Mouse (Mus musculus): ENCODE results near the gene Spin1. TPM values are rescaled to one million over a fixed set of nuclear protein-coding genes. Genes with fewer than 3 reads are reported as not detected.

Spin1 gene
- total and polyA plus RNA-seq, 2 experiments from 2014 or later: 158 to 214 TPM

GRCm38 (mm10) chr13:51184896-51185295, 84.2 kb downstream of the Spin1 start:
- no peaks in the 10 kb centered on the region for H3K27me3 ChIP-seq (ENCODE audit: insufficient read depth, low read length)
- no peak overlapping the region for H3K4me3 ChIP-seq (ENCODE audit: low read depth, low read length)
- H3K4me1 ChIP-seq (ENCODE audit: insufficient read depth, low read length): no peaks in the 10 kb centered on the region
- no peaks in the 10 kb centered on the region for H3K36me3 ChIP-seq (ENCODE audit: insufficient read depth, low read length)
- DNase-seq (ENCODE audit: low spot score): no peak
- ATAC-seq (ENCODE audit: low FRiP score): no peak
- no peak for TF ChIP-seq CTCF (IDR thresholded peaks at IDR 0.05)
- no peak overlapping the region for H3K9ac ChIP-seq (replicated peaks; ENCODE audit: low read length, poor library complexity, severe bottlenecking)
- WGBS: 81% methylated on average over 3 of the region's 3 CpGs
- no peaks in the 10 kb centered on the region for H3K9me3 ChIP-seq (ENCODE audit: low read length)
- H3K27ac ChIP-seq (ENCODE audit: low read depth, low read length): no peak overlapping the region
- no peak overlapping the region for H3K4me2 ChIP-seq (ENCODE audit: low read depth, low read length, poor library complexity, severe bottlenecking)

GRCm38 (mm10) chr13:51190336-51190735, 89.7 kb downstream of the Spin1 start:
- 63% methylated on average over 3 of the region's 3 CpGs for WGBS

GRCm38 (mm10) chr13:51191416-51192140, 90.9 kb downstream of the Spin1 start:
- Histone ChIP-seq H3K4me2 (ENCODE audit: low read depth, low read length, poor library complexity, severe bottlenecking) (no peak overlapping the region), H3K4me3 (ENCODE audit: low read depth, low read length) (no peak overlapping the region), H3K4me1 (ENCODE audit: insufficient read depth, low read length) (no peaks in the 10 kb centered on the region), H3K27me3 (ENCODE audit: insufficient read depth, low read length) (no peaks in the 10 kb centered on the region), H3K27ac (ENCODE audit: low read depth, low read length) (no peak overlapping the region), H3K9me3 (ENCODE audit: low read length) (no peaks in the 10 kb centered on the region), H3K36me3 (ENCODE audit: insufficient read depth, low read length) (no peaks in the 10 kb centered on the region), H3K9ac (replicated peaks; ENCODE audit: low read length, poor library complexity, severe bottlenecking) (no peak overlapping the region)
- peak; percentile 36; the same call in 1 of the 2 replicates for TF ChIP-seq CTCF (IDR thresholded peaks at IDR 0.05)
- DNase-seq (ENCODE audit: low spot score): no peak
- WGBS: 88% methylated on average over 6 of the region's 6 CpGs
- ATAC-seq (ENCODE audit: low FRiP score): no peak

More at GRCm38 (mm10) chr13:51190336-51190735, 89.7 kb downstream of the Spin1 start:
- no peaks in the 10 kb centered on the region for H3K9me3 ChIP-seq (ENCODE audit: low read length)
- H3K4me3 ChIP-seq (ENCODE audit: low read depth, low read length): no peak overlapping the region
- no peak for DNase-seq (ENCODE audit: low spot score)
- no peak for TF ChIP-seq CTCF (IDR thresholded peaks at IDR 0.05)
- H3K9ac ChIP-seq (replicated peaks; ENCODE audit: low read length, poor library complexity, severe bottlenecking): no peak overlapping the region
- no peaks in the 10 kb centered on the region for H3K4me1 ChIP-seq (ENCODE audit: insufficient read depth, low read length)
- H3K4me2 ChIP-seq (ENCODE audit: low read depth, low read length, poor library complexity, severe bottlenecking): no peak overlapping the region
- no peaks in the 10 kb centered on the region for H3K36me3 ChIP-seq (ENCODE audit: insufficient read depth, low read length)
- ATAC-seq (ENCODE audit: low FRiP score): no peak
- H3K27me3 ChIP-seq (ENCODE audit: insufficient read depth, low read length): no peaks in the 10 kb centered on the region
- H3K27ac ChIP-seq (ENCODE audit: low read depth, low read length): no peak overlapping the region

GRCm38 (mm10) chr13:51193893-51194292, 93.2 kb downstream of the Spin1 start:
- Histone ChIP-seq H3K27ac (ENCODE audit: low read depth, low read length) (no peak overlapping the region), H3K27me3 (ENCODE audit: insufficient read depth, low read length) (no peaks in the 10 kb centered on the region), H3K4me3 (ENCODE audit: low read depth, low read length) (no peak overlapping the region), H3K9ac (replicated peaks; ENCODE audit: low read length, poor library complexity, severe bottlenecking) (no peak overlapping the region), H3K4me2 (ENCODE audit: low read depth, low read length, poor library complexity, severe bottlenecking) (no peak overlapping the region), H3K4me1 (ENCODE audit: insufficient read depth, low read length) (no peaks in the 10 kb centered on the region), H3K9me3 (ENCODE audit: low read length) (no peaks in the 10 kb centered on the region), H3K36me3 (ENCODE audit: insufficient read depth, low read length) (no peaks in the 10 kb centered on the region)
- ATAC-seq (ENCODE audit: low FRiP score): no peak
- no peak for DNase-seq (ENCODE audit: low spot score)
- no peak for TF ChIP-seq CTCF (IDR thresholded peaks at IDR 0.05)
- 91% methylated on average over 15 of the region's 15 CpGs for WGBS

GRCm38 (mm10) chr13:51197699-51198098, 97.0 kb downstream of the Spin1 start:
- ATAC-seq (ENCODE audit: low FRiP score): no peak
- no peak for TF ChIP-seq CTCF (IDR thresholded peaks at IDR 0.05)

GRCm38 (mm10) chr13:51198186-51198585, 97.5 kb downstream of the Spin1 start:
- TF ChIP-seq CTCF (IDR thresholded peaks at IDR 0.05): no peak
- Histone ChIP-seq H3K4me1 (ENCODE audit: insufficient read depth, low read length) (no peaks in the 10 kb centered on the region), H3K4me3 (ENCODE audit: low read depth, low read length) (no peak overlapping the region), H3K9me3 (ENCODE audit: low read length) (no peaks in the 10 kb centered on the region), H3K36me3 (ENCODE audit: insufficient read depth, low read length) (no peaks in the 10 kb centered on the region), H3K4me2 (ENCODE audit: low read depth, low read length, poor library complexity, severe bottlenecking) (no peak overlapping the region), H3K9ac (replicated peaks; ENCODE audit: low read length, poor library complexity, severe bottlenecking) (no peak overlapping the region), H3K27ac (ENCODE audit: low read depth, low read length) (no peak overlapping the region), H3K27me3 (ENCODE audit: insufficient read depth, low read length) (no peaks in the 10 kb centered on the region)
- ATAC-seq (ENCODE audit: low FRiP score) (no peak), DNase-seq (ENCODE audit: low spot score) (peak; percentile 21)
- 76% methylated on average over 5 of the region's 5 CpGs for WGBS

More at GRCm38 (mm10) chr13:51197699-51198098, 97.0 kb downstream of the Spin1 start:
- WGBS: 93% methylated on average over 3 of the region's 3 CpGs
- Histone ChIP-seq H3K9ac (replicated peaks; ENCODE audit: low read length, poor library complexity, severe bottlenecking) (no peak overlapping the region), H3K36me3 (ENCODE audit: insufficient read depth, low read length) (no peaks in the 10 kb centered on the region), H3K4me1 (ENCODE audit: insufficient read depth, low read length) (no peaks in the 10 kb centered on the region), H3K9me3 (ENCODE audit: low read length) (no peaks in the 10 kb centered on the region), H3K4me2 (ENCODE audit: low read depth, low read length, poor library complexity, severe bottlenecking) (no peak overlapping the region), H3K27ac (ENCODE audit: low read depth, low read length) (no peak overlapping the region), H3K4me3 (ENCODE audit: low read depth, low read length) (no peak overlapping the region), H3K27me3 (ENCODE audit: insufficient read depth, low read length) (no peaks in the 10 kb centered on the region)
- no peak for DNase-seq (ENCODE audit: low spot score)

Other genes with a start within 250 kb of the Spin1 start
- gene Nxnl2, start 70.1 kb downstream of the Spin1 start, total RNA-seq (2014; rRNA removed): 3.4 and 6.7 TPM in 2 replicates
- gene Nxnl2, start 70.1 kb downstream of the Spin1 start, polyA plus RNA-seq (2015; fragmentation: Nextera tagmentation; extraction: Ambion mirVana): 8.3 and 9.3 TPM in 2 replicates

Measured in midbrain, postnatal 0 days (tissue).